Mouse (Mus musculus): ENCODE measurements around the gene Nat8.
A peak's percentile ranks its signal among the peaks of the same experiment; 100 is the strongest.
"Not testable (repeated sequence)": the region's sequence is repeated elsewhere in the genome, so short reads cannot be mapped to it uniquely, and the experiment has no call there.

Gene Nat8

DNA sequence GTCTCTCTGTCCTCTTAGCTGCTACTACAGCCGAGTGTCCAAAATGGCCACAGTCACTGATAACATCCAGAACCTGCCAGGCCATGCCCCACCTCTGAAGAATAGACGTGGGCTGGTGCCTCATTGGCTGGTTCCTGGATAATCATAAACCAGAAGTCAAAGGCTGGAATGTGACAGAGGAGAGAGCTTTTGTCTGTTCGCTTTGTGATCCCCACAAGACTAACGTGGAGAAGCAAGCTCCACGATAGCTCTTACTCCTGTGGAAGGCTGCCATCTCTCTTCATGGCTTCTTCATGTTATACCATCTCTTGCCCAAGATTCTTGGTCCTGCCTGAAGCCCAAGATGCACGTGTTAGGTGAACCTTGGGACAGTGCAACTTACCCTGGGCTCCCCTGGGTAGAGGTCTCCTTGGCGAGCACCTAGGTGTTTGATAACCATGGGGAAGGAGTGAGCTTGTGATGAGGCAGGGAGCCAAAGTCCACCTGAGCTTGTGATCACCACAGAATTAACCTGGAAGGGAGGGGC, at the start of gene Nat8:
Nat8 (minus strand) TSS at position 287 of the 526 bp plus-strand sequence.
- no peak for DNase-seq (ENCODE audit: low spot score)

DNA sequence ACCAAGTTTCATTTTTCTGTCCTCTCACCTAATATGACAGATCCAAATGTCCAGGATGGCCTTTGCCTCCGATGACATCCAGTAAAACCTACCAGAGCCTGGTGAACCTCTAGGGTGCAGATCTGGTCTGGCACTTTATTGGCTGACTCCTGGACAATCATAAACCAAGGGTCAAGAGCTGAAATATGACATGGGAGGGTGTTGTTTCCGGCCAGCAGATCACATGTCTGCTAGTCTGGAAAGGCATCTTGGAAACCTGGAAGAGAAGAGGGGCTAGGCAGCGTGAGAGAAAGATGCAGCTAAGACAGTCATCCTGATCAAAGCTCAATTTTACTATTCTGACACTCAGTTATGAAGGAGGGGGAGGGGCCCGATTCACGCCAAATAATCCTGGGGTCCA, 37.1 kb upstream of the Nat8 start, which contains the start of gene Nat8f2:
Nat8f2 (minus strand) TSS at position 153 of the 400 bp plus-strand sequence.
- DNase-seq (ENCODE audit: low spot score), result not testable (repeated sequence)

DNA sequence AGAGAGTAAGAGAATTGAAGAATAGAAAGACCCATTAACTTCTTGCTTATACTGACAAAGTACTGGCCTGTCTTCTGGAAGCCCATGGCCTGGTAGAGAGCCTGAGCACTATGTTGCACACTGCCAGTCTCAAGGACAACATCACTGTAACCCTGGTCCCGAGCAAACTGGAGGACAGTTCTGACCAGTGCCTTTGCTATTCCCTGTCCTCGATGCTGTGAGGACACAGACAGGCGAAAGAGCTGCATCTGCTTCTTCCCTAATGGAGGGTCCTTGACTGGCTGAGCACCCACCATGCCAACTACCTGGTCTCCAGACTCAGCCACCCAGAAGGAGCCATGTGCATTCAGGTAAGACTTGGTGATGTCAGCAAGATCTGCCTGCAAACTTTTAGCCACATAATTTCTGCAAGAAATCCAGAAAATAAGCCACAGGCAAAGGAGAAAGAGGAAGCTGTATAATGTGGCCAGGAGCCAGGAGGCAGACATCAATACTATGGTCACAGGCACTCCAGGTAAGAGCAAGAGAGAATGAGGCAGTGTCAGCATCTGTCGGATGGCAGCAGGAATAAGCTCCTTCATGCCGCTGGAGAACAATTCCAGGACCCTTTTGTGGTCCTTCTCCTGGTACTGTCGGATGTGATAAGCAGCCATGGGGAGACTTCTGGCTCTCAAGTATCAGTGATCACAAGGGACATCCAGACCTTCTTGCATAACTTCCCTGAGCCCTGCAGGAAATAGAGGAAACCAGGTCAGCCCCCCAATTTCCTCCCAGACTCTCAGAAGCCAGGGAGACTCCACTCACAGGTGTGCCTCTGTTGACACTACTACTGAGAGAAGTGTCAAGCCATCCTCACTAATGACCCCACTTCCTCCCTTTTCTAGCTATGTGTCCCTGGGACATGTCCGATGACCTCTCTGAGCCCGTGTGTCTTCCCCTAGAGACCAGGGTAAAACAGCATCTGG, 36.1 kb upstream of the Nat8 start:
- no peak for DNase-seq (ENCODE audit: low spot score)

DNA sequence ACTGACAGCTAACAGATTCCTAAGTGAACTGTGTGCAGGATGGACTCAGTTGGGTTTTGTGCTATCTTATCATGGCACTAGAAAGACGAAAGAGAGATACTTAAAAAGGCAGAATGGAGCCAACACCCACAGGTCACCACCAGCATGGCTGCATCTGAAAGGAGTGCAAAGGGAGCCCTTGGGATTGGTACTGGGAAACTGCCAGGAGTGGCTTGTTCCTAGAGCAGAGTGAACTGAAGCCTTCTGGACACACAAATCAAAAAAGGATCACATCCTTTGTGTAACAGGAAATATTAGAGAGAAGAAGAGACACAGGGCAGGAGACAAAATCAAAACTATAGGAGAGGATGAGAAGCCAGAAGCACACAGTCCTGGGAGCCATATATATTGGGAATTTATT, 35.1 kb upstream of the Nat8 start:
- not testable (repeated sequence) for DNase-seq (ENCODE audit: low spot score)

DNA sequence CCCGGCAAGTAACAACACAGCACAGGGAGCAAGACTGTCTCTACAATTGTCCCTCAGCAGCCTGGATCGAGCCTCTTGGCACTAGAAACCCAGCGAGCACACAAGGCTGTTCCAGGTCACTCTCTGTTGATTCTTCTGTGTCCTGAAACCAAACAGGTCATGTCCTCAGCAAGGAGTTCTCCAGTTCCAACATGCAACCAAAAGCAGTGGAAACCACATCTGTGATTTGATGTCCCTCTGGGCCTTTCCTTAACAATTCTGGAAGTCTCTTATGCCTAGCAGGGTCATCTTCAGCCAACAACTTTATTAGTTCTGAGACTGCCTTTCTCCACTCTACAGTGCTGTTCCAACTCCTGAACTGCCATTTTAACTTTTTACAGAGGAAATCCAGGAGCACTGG, 34.3 kb upstream of the Nat8 start:
- DNase-seq (ENCODE audit: low spot score), result not testable (repeated sequence)

DNA sequence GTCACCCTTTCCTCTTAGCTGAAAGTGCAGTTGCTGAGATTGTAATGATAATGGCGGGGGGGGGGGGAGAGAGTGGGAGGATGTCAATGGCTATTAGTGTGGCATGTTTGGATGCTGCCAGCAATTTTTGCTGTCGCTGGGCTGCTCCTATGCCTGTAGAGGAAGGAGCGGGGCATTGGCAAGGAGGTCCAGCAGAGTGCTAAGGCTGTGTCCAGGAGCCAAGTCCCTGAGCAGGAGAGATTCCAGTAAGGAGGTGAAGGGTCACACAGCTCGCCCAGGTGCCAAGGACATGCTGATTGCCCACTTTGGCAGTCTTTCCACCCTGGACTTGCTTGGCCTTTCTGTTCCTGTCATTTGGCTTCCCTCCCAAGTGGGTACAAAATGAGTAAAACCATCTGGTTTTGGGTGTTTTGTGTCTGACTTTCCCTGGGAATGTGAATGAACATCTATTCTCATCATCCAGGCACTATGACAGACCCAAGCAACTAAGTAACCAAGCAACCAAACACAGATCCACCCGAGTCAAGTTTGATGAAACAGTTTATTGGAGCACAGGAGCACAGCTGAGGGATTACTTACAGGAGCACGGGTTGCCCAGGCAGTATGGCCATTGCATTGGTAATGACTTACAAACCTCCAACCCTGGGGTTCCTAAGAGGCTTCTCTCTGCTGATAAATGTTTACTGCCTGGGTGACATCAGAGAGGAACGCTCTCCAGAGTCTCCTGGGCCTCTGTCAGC, 33.2 kb upstream of the Nat8 start:
- DNase-seq (ENCODE audit: low spot score), result not testable (repeated sequence)

DNA sequence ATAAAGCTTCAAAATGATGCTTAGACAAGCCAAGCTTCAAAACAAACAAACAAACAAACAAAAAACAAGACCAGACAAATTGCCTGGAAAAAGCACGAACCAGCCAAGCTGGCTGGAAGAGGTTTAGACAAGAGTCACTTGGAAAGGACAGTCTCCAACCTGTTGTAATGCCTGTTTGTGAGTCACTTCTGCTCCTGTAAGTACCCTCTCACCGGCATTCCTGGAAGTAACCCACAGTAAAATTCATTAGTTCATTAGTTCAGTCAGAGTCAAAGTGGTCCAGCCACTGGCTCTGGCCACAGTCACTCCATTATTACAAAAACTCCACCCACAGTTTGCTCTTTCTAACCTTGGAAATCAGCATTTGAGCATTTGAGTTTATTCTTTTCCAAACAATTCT, 32.0 kb upstream of the Nat8 start:
- no peak for DNase-seq (ENCODE audit: low spot score)

DNA sequence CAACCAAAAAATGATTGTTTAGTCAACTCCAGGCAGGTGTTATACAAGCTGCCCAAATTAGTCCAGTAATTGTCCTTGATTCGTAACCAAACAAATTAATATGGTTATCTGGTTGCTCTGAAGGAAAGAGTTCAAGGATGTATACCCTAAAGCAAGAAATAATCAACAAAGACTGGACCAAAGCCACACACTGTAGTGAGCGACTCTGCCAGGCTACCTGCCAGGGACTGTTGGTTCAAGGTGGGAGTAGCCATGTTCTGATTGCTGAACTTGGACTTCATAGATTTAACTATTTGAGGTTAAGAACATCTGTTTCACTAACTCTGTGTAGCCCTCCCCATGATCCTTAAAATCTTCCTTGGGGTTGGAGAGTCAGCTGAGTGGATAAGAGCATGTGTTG, 31.3 kb upstream of the Nat8 start:
- DNase-seq (ENCODE audit: low spot score), result no peak

DNA sequence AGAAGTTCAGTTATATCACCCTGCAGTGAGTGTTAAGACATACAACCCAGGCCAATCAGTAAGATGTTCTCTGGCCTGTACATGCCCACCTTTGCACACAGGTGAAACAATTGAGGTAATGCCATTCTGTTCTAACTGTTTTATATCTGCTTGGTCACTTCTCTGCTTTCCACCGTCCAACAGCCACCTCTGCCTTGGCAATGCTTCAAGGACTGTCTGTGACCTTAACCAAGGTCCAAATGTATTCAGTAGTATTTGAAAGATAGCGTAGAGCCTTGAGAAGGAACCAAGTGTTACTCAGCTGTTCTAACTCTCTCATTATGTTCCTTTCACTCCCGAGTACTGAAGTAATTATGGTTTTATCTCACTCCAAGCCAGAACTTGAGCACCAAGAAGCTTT, 30.7 kb upstream of the Nat8 start:
- no peak for DNase-seq (ENCODE audit: low spot score)

DNA sequence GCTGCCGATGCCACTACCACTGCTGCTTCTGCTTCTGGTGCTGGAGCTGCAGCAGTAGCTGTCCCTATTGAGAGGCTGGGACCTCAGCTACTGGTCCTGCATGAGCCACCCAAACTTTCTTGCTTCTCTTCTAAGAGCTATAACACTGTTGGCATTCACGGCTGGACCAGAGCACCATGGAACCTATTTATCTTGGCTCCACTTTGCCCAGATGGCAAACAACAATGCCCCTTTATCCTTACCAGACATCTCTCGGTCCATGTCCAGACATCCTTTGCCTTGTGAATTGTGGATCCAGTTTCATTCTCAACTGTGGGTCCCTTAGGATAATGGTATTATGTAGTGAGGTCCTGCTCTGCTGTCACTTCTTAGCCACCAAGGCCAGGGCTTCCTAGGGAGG, 29.4 kb upstream of the Nat8 start:
- DNase-seq (ENCODE audit: low spot score), result no peak

DNA sequence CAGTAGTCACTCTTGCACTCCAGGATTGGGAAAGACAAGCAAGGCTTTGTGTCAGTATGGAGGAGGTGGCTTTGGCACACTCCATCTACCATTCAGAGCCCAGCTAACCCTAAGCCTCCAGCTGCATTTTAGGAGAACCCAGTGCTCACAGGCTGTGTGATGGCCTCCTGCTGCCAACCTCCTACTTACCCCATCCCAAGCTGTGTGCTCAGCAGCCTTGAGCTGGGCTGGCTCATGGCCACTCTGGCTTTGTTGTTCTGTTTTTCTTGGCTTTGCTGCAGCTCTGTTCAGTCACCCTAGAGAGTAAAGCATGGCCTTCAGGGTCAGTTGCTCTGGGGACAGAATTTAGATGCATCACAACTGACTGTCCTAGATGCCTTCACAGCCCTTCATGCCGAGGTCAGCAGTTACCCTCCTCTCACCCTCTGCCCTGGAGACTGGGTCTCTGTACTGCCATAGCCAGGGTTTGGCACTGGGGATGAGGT, 24.4 kb upstream of the Nat8 start:
- DNase-seq (ENCODE audit: low spot score), result no peak

DNA sequence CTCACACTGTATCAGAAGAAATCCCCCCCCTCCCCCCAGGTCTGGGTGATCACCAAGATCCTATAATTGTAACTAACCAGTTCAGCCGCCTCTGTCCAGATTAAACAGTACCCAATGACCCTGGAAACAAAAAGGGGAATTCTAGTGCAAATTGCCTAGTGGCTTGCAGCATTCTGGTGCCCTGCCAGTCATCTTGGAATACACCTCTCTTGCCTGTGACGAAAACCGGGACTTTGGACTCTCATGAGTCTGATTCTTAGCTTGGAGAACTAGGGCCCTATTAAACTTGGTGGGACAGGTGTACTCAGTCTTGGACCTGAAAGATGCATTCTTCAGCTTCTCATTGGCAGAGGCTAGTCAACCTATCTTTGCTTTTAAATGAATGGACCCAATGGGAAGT, 21.6 kb upstream of the Nat8 start:
- no peak for DNase-seq (ENCODE audit: low spot score)

DNA sequence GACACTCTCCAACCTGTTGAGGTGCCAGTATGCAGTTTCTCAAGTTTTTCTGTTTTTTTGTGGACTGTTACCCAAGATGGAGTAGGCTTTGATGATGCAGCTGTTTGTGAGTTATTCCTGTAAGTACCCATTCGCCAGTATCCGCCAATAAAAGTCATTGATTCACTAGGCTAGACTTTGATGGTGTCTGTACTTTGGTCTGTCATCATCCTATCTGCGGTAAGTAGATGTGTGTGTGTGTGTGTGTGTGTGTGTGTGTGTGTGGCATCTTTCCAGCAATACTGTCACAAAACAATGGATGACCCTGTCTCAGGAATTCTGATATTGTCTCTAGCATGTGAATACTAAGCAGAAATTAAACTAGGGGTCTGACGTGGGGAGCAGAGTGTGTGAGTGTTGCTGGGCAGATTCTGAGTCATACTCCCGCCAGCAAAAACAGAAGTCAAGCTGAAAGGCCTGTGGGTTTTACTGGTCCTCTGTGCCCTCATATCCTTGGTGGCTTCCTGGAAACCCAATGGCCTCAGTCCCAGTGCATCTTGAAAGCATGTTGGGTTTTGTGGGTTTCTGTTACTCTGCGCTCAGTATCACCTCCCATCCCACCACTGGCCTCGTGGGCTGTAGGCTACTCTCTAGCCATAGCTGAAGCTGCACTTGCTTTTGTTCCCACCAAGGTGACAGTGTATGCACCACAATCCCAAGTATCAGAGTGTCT, 19.3 kb upstream of the Nat8 start:
- no peak for DNase-seq (ENCODE audit: low spot score)

DNA sequence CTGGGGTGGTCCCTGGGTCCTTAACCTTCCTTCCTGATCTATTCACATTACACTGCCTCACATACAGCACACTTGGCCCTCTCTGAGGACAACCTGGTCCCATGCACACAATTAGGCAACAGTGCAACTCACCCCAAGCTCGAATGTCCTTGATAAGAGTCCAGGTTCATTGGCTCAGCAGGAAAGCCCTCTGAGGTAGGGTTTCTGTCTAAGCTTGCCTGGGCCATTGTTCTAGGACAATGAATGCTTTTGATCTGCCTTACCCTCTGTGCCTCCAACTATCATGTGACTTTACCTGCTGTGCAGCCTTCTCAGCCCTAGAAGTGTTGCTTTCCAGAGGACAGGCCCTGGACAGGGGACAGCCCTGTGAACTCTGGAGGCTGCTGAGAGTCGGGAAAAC, 17.4 kb upstream of the Nat8 start:
- DNase-seq (ENCODE audit: low spot score), result no peak

DNA sequence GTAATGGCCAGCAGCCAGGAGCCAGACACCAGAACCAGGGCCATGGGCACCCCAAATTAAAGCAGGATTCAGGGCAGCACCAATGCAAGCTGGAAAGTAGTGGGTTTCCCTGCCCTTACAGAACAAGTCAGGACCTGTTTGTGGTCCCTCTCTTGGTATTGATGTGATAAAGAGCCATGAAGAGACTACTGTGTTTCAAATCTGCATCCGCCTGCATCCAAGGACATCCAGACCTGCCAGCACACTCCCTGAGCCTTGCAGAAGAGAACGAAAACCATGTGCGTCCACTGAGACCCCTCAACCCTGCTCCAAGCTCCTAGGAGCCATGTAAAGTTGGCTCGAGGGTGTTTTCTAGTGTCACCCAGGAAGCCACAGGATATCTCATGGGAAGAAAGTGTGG, 16.3 kb upstream of the Nat8 start:
- DNase-seq (ENCODE audit: low spot score), result no peak

DNA sequence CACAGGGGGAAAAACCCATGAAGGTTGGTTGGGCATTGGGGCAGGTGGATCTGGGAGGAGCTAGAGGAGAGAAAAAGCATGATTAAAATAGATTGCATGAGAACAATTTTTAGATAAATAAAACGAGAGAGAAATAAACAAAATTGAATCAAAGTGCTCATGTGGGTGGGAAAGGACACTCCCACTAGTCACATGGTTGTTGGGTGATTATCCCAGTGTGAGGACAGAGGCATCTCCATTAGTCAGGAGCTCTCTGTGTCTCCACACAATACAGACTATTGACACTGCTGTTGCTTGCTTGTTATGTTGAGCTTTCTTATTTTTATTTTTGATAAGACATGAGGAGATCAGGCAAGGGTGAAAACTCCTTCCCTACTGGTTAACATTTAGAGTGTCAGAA, 15.0 kb upstream of the Nat8 start:
- DNase-seq (ENCODE audit: low spot score), result no peak

DNA sequence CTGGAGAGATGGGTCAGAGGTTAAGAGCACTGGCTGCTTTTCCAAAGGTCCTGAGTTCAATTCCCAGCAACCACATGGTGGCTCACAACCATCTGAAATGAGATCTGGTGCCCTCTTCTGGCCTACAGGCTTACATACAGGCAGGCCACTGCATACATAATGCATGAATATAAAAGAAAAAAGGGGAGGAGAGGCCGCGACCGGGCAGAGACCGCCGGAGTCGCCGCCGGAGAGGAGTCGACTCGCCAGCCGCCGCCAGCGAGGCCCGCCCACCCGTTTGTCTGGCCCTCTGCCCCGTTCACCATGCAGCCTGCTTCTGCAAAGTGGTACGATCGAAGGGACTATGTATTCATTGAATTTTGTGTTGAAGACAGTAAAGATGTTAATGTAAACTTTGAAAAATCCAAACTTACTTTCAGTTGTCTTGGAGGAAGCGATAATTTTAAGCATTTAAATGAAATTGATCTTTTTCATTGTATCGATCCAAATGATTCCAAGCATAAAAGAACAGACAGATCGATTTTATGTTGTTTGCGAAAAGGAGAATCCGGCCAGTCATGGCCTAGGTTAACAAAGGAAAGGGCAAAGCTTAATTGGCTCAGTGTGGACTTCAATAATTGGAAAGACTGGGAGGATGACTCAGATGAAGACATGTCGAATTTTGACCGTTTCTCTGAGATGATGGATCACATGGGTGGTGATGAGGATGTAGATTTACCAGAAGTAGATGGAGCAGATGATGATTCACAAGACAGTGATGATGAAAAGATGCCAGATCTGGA, 12.0 kb upstream of the Nat8 start:
- not testable (repeated sequence) for DNase-seq (ENCODE audit: low spot score)

DNA sequence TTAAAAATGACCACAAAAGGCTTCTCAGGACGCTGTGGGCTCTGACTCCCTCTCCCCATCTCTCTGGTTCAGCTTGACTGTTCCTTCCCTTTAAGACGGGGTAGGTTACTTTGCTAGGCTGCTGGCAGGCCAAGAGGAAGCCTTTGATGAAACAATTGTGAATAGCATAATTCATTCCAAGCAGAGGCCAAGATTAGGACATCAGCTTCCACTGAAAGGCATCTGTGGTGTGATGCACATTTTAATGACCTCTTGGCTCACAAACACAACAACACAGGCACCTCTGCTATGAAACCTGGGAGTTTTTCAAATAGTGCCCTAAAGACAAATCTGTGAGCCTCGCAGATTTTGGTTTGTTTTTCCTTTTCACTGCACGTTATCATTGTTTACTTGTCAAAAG, 8.1 kb upstream of the Nat8 start:
- no peak for DNase-seq (ENCODE audit: low spot score)

DNA sequence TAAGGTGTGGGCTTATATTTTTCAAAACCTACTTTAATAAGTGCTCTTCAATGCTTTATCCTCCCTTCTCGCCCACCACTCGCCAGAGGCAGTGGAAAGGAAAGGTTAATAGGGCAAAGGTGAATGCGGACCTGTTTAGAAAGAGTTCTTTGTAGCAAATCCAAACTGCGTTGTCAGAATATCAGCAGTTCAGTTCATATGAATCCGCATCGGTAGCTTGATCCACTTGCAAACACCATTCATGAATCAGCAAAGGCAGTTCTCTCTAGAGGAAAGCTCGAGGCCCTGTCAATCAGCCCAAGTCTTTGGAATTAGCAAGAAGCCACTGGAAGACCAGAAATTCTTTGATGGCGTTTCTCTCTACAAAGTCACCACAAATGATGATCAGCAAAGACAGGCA, 6.8 kb upstream of the Nat8 start:
- DNase-seq (ENCODE audit: low spot score), result no peak

DNA sequence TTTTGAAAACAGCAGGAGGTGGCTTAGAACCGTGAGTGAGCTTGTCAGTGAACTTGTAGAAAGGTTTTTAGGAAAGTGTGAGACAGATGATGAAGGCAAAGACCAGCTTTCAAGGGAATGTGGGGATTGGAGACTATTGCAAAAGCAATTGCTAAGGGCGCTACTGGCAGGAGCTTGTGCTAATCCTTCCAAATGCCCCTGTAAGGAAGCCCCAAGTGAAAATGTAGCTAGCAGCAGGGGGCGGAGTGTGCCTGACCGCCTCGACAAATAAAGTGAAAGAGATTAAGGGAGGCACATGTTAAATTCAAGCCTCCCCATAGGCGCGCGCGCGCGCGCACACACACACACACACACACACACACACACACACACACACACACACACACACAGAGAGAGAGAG, 5.4 kb upstream of the Nat8 start:
- DNase-seq (ENCODE audit: low spot score), result not testable (repeated sequence)

DNA sequence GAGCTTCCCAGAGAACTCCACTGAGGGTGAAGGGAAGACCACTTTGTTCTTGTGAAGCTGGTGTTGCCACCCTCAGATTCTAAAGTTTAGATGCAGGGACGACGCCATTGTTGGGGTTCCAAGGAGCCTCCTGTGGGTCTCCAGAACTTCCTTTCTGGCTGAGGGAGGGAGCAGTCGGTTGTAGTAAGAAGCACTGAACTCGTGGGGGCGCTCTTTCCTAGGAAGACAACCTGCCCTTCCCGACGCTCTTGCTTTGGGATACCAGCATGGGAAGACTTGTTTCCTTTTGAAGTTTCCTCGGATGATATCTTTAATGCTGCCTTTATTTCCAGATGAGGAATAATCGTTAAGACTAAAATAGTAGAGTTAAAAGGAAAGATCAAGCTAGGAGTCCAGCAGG, 4.9 kb upstream of the Nat8 start:
- peak; percentile 2 for DNase-seq (ENCODE audit: low spot score)
